Mouse (Mus musculus): ENCODE measurements around the gene Rcsd1. TPM values are rescaled to one million over a fixed set of nuclear protein-coding genes. Genes with fewer than 3 reads are reported as not detected.

Gene Rcsd1
- polyA plus RNA-seq, 1 experiment from 2014 or later, result 42.8 TPM

GRCm38 (mm10) chr1:165734840-165735239 is 25.3 kb upstream of the Rcsd1 start:
- no peak for ATAC-seq (ENCODE audit: borderline replicate concordance, extremely low read depth, low FRiP score, low TSS enrichment)
- Histone ChIP-seq H3K36me3 (no peaks in the 10 kb centered on the region), H3K4me2 (no peak overlapping the region), H3K27me3 (no peaks in the 10 kb centered on the region), H3K4me1 (peaks cover 14% of the 10 kb centered on the region), H3K27ac (no peak overlapping the region), H3K4me3 (no peak overlapping the region), H3K9me3 (no peaks in the 10 kb centered on the region), H3K9ac (no peak overlapping the region)
- WGBS, result 87% methylated on average over 2 of the region's 2 CpGs

GRCm38 (mm10) chr1:165731553-165731952 is 22.0 kb upstream of the Rcsd1 start:
- no peaks in the 10 kb centered on the region for H3K36me3 ChIP-seq
- peaks cover 9% of the 10 kb centered on the region; the same call in 1 of the 2 replicates for H3K4me1 ChIP-seq
- no peak overlapping the region for H3K27ac ChIP-seq
- no peak for ATAC-seq (ENCODE audit: borderline replicate concordance, extremely low read depth, low FRiP score, low TSS enrichment)
- no peaks in the 10 kb centered on the region for H3K27me3 ChIP-seq
- H3K9me3 ChIP-seq, result no peaks in the 10 kb centered on the region
- WGBS, result 60% methylated on average over 6 of the region's 6 CpGs
- H3K4me3 ChIP-seq, result no peak overlapping the region
- H3K4me2 ChIP-seq, result no peak overlapping the region
- H3K9ac ChIP-seq, result no peak overlapping the region

- Histone ChIP-seq H3K27me3 (no peaks in the 10 kb centered on the region), H3K4me3 (no peak overlapping the region), H3K27ac (no peak overlapping the region), H3K9me3 (no peaks in the 10 kb centered on the region), H3K36me3 (no peaks in the 10 kb centered on the region), H3K9ac (no peak overlapping the region), H3K4me2 (no peak overlapping the region), H3K4me1 (no peaks in the 10 kb centered on the region)
- WGBS, result 15% methylated on average over 1 of the region's 1 CpGs
- no peak for ATAC-seq (ENCODE audit: borderline replicate concordance, extremely low read depth, low FRiP score, low TSS enrichment)
These were observed 20.6 kb upstream of the Rcsd1 start for GRCm38 (mm10) chr1:165730129-165730528.

- H3K9ac ChIP-seq, result no peak overlapping the region
- H3K27me3 ChIP-seq, result no peaks in the 10 kb centered on the region
- no peak overlapping the region for H3K4me2 ChIP-seq
- no peaks in the 10 kb centered on the region for H3K36me3 ChIP-seq
- H3K27ac ChIP-seq, result no peak overlapping the region
- H3K4me1 ChIP-seq, result 0 out of 2 replicates have a peak, but pooled peaks cover 5% of the 10 kb centered on the region
- no peaks in the 10 kb centered on the region for H3K9me3 ChIP-seq
- WGBS, result 86% methylated on average over 3 of the region's 3 CpGs
- ATAC-seq (ENCODE audit: borderline replicate concordance, extremely low read depth, low FRiP score, low TSS enrichment), result no peak
- no peak overlapping the region for H3K4me3 ChIP-seq
These were observed 18.6 kb upstream of the Rcsd1 start for GRCm38 (mm10) chr1:165728057-165728639.

- Histone ChIP-seq H3K4me3 (no peak overlapping the region), H3K36me3 (no peaks in the 10 kb centered on the region), H3K4me1 (0 out of 2 replicates have a peak, but pooled peaks cover 5% of the 10 kb centered on the region), H3K4me2 (no peak overlapping the region), H3K9me3 (no peaks in the 10 kb centered on the region), H3K9ac (no peak overlapping the region), H3K27ac (no peak overlapping the region), H3K27me3 (no peaks in the 10 kb centered on the region)
- WGBS, result 38% methylated on average over 1 of the region's 1 CpGs
- no peak for ATAC-seq (ENCODE audit: borderline replicate concordance, extremely low read depth, low FRiP score, low TSS enrichment)
These were observed 17.4 kb upstream of the Rcsd1 start for GRCm38 (mm10) chr1:165726986-165727385.

GRCm38 (mm10) chr1:165725039-165725644 is 15.6 kb upstream of the Rcsd1 start:
- Histone ChIP-seq H3K9ac (no peak overlapping the region), H3K4me2 (no peak overlapping the region), H3K36me3 (no peaks in the 10 kb centered on the region), H3K27ac (no peak overlapping the region), H3K9me3 (no peaks in the 10 kb centered on the region), H3K27me3 (no peaks in the 10 kb centered on the region), H3K4me3 (no peak overlapping the region), H3K4me1 (0 out of 2 replicates have a peak, but pooled peaks cover 5% of the 10 kb centered on the region)
- ATAC-seq (ENCODE audit: borderline replicate concordance, extremely low read depth, low FRiP score, low TSS enrichment), result no peak
- 88% methylated on average over 4 of the region's 4 CpGs for WGBS

- Histone ChIP-seq H3K36me3 (no peaks in the 10 kb centered on the region), H3K27ac (no peak overlapping the region), H3K4me3 (no peak overlapping the region), H3K4me1 (0 out of 2 replicates have a peak, but pooled peaks cover 5% of the 10 kb centered on the region), H3K9me3 (no peaks in the 10 kb centered on the region), H3K4me2 (no peak overlapping the region), H3K9ac (no peak overlapping the region), H3K27me3 (no peaks in the 10 kb centered on the region)
- no peak for ATAC-seq (ENCODE audit: borderline replicate concordance, extremely low read depth, low FRiP score, low TSS enrichment)
- WGBS, result 50% methylated on average over 11 of the region's 11 CpGs
These were observed 14.9 kb upstream of the Rcsd1 start for GRCm38 (mm10) chr1:165724219-165725033.

GRCm38 (mm10) chr1:165722531-165723123 is 13.1 kb upstream of the Rcsd1 start:
- Histone ChIP-seq H3K9ac (no peak overlapping the region), H3K4me2 (no peak overlapping the region), H3K36me3 (no peaks in the 10 kb centered on the region), H3K4me3 (no peak overlapping the region), H3K9me3 (no peaks in the 10 kb centered on the region), H3K27ac (no peak overlapping the region), H3K27me3 (no peaks in the 10 kb centered on the region), H3K4me1 (peaks cover 18% of the 10 kb centered on the region)
- WGBS, result 80% methylated on average over 9 of the region's 9 CpGs
- ATAC-seq (ENCODE audit: borderline replicate concordance, extremely low read depth, low FRiP score, low TSS enrichment), result no peak

- peak; percentile 25; the same call in 1 of the 2 replicates for ATAC-seq (ENCODE audit: borderline replicate concordance, extremely low read depth, low FRiP score, low TSS enrichment)
- Histone ChIP-seq H3K4me2 (peak overlapping the region; percentile 42), H3K4me3 (0 out of 2 replicates have a peak overlapping the region, but pooled peaks have one; percentile 1), H3K9me3 (no peaks in the 10 kb centered on the region), H3K4me1 (peaks cover 18% of the 10 kb centered on the region), H3K27ac (peak overlapping the region; percentile 93), H3K36me3 (no peaks in the 10 kb centered on the region), H3K27me3 (no peaks in the 10 kb centered on the region), H3K9ac (no peak overlapping the region)
- WGBS, result 16% methylated on average over 15 of the region's 15 CpGs
These were observed 9.1 kb upstream of the Rcsd1 start for GRCm38 (mm10) chr1:165718543-165719105.

GRCm38 (mm10) chr1:165717711-165718542 is 8.4 kb upstream of the Rcsd1 start:
- peaks cover 18% of the 10 kb centered on the region for H3K4me1 ChIP-seq
- no peaks in the 10 kb centered on the region for H3K27me3 ChIP-seq
- 27% methylated on average over 11 of the region's 11 CpGs for WGBS
- peak overlapping the region; percentile 42 for H3K4me2 ChIP-seq
- H3K9me3 ChIP-seq, result no peaks in the 10 kb centered on the region
- no peak overlapping the region for H3K9ac ChIP-seq
- H3K4me3 ChIP-seq, result 0 out of 2 replicates have a peak overlapping the region, but pooled peaks have one; percentile 1
- peak; percentile 85 for ATAC-seq (ENCODE audit: borderline replicate concordance, extremely low read depth, low FRiP score, low TSS enrichment)
- H3K27ac ChIP-seq, result peak overlapping the region; percentile 93
- H3K36me3 ChIP-seq, result no peaks in the 10 kb centered on the region

- H3K9me3 ChIP-seq, result no peaks in the 10 kb centered on the region
- 86% methylated on average over 4 of the region's 4 CpGs for WGBS
- no peak for ATAC-seq (ENCODE audit: borderline replicate concordance, extremely low read depth, low FRiP score, low TSS enrichment)
- no peak overlapping the region for H3K27ac ChIP-seq
- H3K36me3 ChIP-seq, result no peaks in the 10 kb centered on the region
- H3K4me2 ChIP-seq, result no peak overlapping the region
- H3K27me3 ChIP-seq, result no peaks in the 10 kb centered on the region
- H3K4me1 ChIP-seq, result peaks cover 18% of the 10 kb centered on the region
- no peak overlapping the region for H3K9ac ChIP-seq
- no peak overlapping the region for H3K4me3 ChIP-seq
These were observed 6.9 kb upstream of the Rcsd1 start for GRCm38 (mm10) chr1:165716426-165716825.
